Mouse (Mus musculus): ENCODE measurements around the gene Dtx2. TPM values are rescaled to one million over a fixed set of nuclear protein-coding genes. Genes with fewer than 3 reads are reported as not detected.

Dtx2 gene
- polyA plus RNA-seq, 1 experiment, result 75.3 TPM

DNA sequence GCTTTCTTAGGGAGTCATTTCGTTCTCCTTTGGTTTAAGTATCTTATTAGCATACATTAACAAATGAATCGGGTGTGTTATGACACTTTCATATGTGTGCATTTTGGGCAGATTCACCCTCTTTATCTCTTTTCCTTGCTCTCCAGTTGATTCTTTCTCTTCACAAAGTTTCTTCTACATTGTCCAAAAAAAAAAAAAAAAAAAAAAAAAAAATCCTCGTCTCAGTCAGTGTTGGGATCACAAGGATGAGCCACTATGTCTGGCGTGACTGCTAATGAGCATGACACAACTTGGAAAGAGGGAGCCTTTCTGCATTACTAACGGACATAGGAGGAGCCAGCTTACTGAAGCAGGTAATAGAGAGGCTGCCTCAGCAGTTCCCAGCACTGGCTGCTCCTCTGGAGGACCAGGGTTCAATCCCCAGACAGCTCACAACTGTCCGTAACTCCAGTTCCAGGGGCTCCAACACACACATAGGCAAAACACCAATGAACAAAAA is 10.0 kb upstream of the Dtx2 start:
- Histone ChIP-seq H3K4me1 (replicated peaks; ENCODE audit: control insufficient read depth, insufficient read depth, low read length) (no peaks in the 10 kb centered on the region), H3K27me3 (ENCODE audit: control insufficient read depth, insufficient read depth, low read length) (no peaks in the 10 kb centered on the region), H3K4me3 (ENCODE audit: control insufficient read depth, insufficient read depth, low read length) (no peak overlapping the region), H3K27ac (ENCODE audit: control insufficient read depth, insufficient read depth, low read length) (no peak overlapping the region), H3K36me3 (ENCODE audit: control insufficient read depth, insufficient read depth, low read length) (no peaks in the 10 kb centered on the region)
- DNase-seq, result no peak
- TF ChIP-seq POLR2A (IDR thresholded peaks at IDR 0.05; ENCODE audit: control insufficient read depth, extremely low read depth, insufficient read depth, low read length, poor library complexity), result no peak
- WGBS, result 91% methylated on average over 6 of the region's 6 CpGs

DNA sequence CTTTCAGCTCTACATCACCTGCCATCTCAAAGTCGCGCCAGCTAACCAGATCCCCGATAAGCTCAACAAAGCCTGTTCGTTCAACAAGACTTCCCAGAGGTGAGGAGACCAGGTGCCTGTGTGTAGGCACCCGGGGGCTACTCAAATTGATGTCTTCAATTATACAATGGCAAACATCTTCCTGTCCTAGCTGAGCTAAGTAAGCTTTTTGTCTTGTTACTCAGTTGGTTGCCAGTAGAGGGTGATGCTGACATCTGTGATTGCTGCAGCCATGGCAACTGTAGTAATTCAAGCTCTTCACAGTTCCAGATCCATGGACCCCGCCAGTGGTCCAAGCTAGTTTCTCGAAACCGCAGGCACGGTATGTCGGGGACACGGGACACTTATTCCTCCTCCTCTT is 7.4 kb upstream of the Dtx2 start:
- TF ChIP-seq CTCF (IDR thresholded peaks at IDR 0.05; ENCODE audit: borderline replicate concordance, control insufficient read depth, extremely low read depth, insufficient read depth, low read length, poor library complexity), result no peak
- TF ChIP-seq POLR2A (IDR thresholded peaks at IDR 0.05; ENCODE audit: control insufficient read depth, extremely low read depth, insufficient read depth, low read length, poor library complexity), result no peak
- Histone ChIP-seq H3K36me3 (ENCODE audit: control insufficient read depth, insufficient read depth, low read length) (no peaks in the 10 kb centered on the region), H3K27ac (ENCODE audit: control insufficient read depth, insufficient read depth, low read length) (no peak overlapping the region), H3K27me3 (ENCODE audit: control insufficient read depth, insufficient read depth, low read length) (no peaks in the 10 kb centered on the region), H3K4me1 (replicated peaks; ENCODE audit: control insufficient read depth, insufficient read depth, low read length) (peaks cover 8% of the 10 kb centered on the region), H3K4me3 (ENCODE audit: control insufficient read depth, insufficient read depth, low read length) (no peak overlapping the region)
- DNase-seq, result peak; percentile 28
- WGBS, result 57% methylated on average over 11 of the region's 11 CpGs

DNA sequence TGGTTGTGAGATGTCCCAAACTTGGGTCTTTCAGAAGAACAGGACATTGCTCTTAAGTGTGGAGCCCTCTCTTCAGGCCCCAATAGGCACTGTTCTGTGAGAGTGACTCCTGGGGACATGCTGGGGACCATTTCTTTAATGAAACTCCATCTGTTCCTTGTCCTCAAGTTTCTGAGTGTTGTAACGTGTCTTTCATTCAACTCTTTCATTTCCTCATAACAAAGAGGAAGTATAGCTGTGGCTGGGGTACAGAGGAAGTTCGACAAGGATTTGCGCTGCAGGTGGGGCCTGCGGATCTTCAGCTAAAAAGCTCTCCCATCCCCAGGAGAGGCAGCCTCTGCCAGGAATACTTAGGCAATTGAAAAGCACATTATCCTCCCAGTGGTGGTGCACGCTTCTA is 4.0 kb upstream of the Dtx2 start:
- DNase-seq, result peak; percentile 9
- 10% methylated on average over 5 of the region's 5 CpGs for WGBS
- H3K27me3 ChIP-seq (ENCODE audit: control insufficient read depth, insufficient read depth, low read length), result no peaks in the 10 kb centered on the region
- TF ChIP-seq POLR2A (IDR thresholded peaks at IDR 0.05; ENCODE audit: control insufficient read depth, extremely low read depth, insufficient read depth, low read length, poor library complexity) (no peak), CTCF (IDR thresholded peaks at IDR 0.05; ENCODE audit: borderline replicate concordance, control insufficient read depth, extremely low read depth, insufficient read depth, low read length, poor library complexity) (no peak)
- H3K4me3 ChIP-seq (ENCODE audit: control insufficient read depth, insufficient read depth, low read length), result no peak overlapping the region
- H3K27ac ChIP-seq (ENCODE audit: control insufficient read depth, insufficient read depth, low read length), result peak overlapping the region; percentile 64
- no peaks in the 10 kb centered on the region for H3K36me3 ChIP-seq (ENCODE audit: control insufficient read depth, insufficient read depth, low read length)
- peaks cover 10% of the 10 kb centered on the region for H3K4me1 ChIP-seq (replicated peaks; ENCODE audit: control insufficient read depth, insufficient read depth, low read length)

DNA sequence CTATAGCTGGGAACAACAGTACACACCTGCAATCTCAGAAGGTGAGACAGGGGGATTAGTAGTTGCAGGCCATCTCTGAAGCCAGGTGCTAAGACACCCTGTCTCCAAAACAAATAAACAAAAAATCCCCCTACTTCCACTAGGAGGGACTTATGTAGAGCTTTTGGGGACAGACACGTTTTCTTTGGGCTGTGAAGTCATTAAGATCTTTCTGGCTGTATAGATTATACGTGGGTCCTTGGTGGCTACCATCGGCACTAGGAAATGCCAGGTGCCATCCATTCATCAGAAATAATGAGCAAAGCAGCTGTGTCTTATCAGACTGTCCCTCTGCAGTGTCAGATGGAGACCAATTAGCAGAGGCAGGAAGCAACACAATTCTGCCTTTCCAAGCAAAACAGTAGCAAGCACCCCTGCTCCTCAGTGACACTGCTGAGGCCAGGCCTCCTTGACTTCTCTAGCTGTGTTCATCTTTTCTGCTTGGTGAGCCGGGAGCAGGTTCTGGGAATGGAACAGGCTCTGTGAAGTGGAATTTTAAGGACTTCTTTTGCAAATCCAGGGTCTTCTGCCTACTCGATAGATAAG is 1.1 kb upstream of the Dtx2 start:
- Histone ChIP-seq H3K27me3 (ENCODE audit: control insufficient read depth, insufficient read depth, low read length) (no peaks in the 10 kb centered on the region), H3K4me3 (ENCODE audit: control insufficient read depth, insufficient read depth, low read length) (no peak overlapping the region), H3K4me1 (replicated peaks; ENCODE audit: control insufficient read depth, insufficient read depth, low read length) (peaks cover 12% of the 10 kb centered on the region), H3K36me3 (ENCODE audit: control insufficient read depth, insufficient read depth, low read length) (peaks cover 18% of the 10 kb centered on the region), H3K27ac (ENCODE audit: control insufficient read depth, insufficient read depth, low read length) (no peak overlapping the region)
- TF ChIP-seq CTCF (IDR thresholded peaks at IDR 0.05; ENCODE audit: borderline replicate concordance, control insufficient read depth, extremely low read depth, insufficient read depth, low read length, poor library complexity), result no peak
- TF ChIP-seq POLR2A (IDR thresholded peaks at IDR 0.05; ENCODE audit: control insufficient read depth, extremely low read depth, insufficient read depth, low read length, poor library complexity), result no peak
- no peak for DNase-seq
- 92% methylated on average over 5 of the region's 5 CpGs for WGBS

DNA sequence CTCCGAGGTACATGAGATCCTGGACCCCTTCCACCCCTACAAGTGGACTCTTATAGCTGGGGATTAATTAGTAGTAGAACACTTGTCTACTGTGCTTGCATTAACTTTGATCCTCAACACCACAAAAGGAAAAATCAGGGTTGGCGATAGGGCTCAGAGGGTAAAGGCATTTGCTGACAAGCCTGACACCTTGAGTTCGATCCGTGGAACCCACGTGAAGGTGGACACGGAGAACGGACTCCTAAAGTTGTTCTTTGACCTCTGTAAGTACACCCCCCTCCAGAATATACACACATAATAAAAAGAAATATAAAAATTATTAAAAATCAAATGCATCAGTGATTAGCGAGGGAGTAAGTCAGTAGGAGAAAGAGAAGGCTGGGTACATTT is 270 bp upstream of the Dtx2 start:
- H3K27ac ChIP-seq (ENCODE audit: control insufficient read depth, insufficient read depth, low read length), result no peak overlapping the region
- no peak overlapping the region for H3K4me3 ChIP-seq (ENCODE audit: control insufficient read depth, insufficient read depth, low read length)
- TF ChIP-seq POLR2A (IDR thresholded peaks at IDR 0.05; ENCODE audit: control insufficient read depth, extremely low read depth, insufficient read depth, low read length, poor library complexity) (no peak), CTCF (IDR thresholded peaks at IDR 0.05; ENCODE audit: borderline replicate concordance, control insufficient read depth, extremely low read depth, insufficient read depth, low read length, poor library complexity) (no peak)
- DNase-seq, result peak; percentile 11
- WGBS, result 76% methylated on average over 8 of the region's 8 CpGs
- peaks cover 12% of the 10 kb centered on the region for H3K4me1 ChIP-seq (replicated peaks; ENCODE audit: control insufficient read depth, insufficient read depth, low read length)
- H3K36me3 ChIP-seq (ENCODE audit: control insufficient read depth, insufficient read depth, low read length), result peaks cover 22% of the 10 kb centered on the region
- H3K27me3 ChIP-seq (ENCODE audit: control insufficient read depth, insufficient read depth, low read length), result no peaks in the 10 kb centered on the region

DNA sequence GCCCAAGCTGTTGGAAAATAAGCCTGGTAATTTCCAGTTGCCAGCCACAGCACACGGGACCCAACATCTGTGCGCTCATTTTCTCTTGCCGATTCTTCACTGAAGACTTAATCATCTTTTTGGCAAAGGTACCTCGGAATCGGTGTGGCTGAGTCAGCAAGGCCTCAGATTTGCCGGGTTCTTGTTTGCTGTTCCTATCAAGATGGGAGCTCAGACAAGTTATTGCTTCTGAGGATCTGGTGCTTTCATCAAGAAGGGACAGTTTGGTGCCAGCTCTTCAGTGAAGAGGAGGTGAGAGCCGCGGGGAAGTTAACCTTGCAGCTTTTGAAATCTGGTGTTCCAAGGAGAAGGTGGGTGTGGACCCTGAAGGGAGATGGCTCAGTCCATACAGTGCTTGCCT is 1.6 kb downstream of the Dtx2 start:
- DNase-seq, result no peak
- peaks cover 22% of the 10 kb centered on the region for H3K36me3 ChIP-seq (ENCODE audit: control insufficient read depth, insufficient read depth, low read length)
- H3K4me3 ChIP-seq (ENCODE audit: control insufficient read depth, insufficient read depth, low read length), result no peak overlapping the region
- 95% methylated on average over 8 of the region's 8 CpGs for WGBS
- no peak for TF ChIP-seq POLR2A (IDR thresholded peaks at IDR 0.05; ENCODE audit: control insufficient read depth, extremely low read depth, insufficient read depth, low read length, poor library complexity)
- TF ChIP-seq CTCF (IDR thresholded peaks at IDR 0.05; ENCODE audit: borderline replicate concordance, control insufficient read depth, extremely low read depth, insufficient read depth, low read length, poor library complexity), result no peak
- no peaks in the 10 kb centered on the region for H3K27me3 ChIP-seq (ENCODE audit: control insufficient read depth, insufficient read depth, low read length)
- peaks cover 7% of the 10 kb centered on the region; the same call in 1 of the 2 replicates for H3K4me1 ChIP-seq (replicated peaks; ENCODE audit: control insufficient read depth, insufficient read depth, low read length)
- no peak overlapping the region for H3K27ac ChIP-seq (ENCODE audit: control insufficient read depth, insufficient read depth, low read length)

DNA sequence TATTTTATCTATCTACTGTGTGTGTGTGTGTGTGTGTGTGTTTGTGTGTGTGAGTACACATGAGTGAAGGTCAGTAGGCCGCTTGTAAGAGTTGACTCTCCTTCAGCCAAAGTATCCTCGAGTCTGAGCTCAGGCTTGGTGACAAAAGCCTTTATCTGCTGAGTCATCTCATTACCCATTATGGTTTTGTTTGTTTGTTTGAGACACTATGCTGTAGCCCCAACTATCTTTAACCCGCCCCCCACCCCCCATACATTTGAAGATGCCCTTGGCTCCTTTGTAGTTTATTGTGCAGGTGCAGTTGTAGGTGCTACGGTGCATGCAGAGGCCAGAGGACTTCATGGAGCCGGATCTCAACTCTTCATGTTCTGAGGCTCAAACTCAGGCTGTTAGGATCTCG is 6.6 kb downstream of the Dtx2 start:
- TF ChIP-seq POLR2A (IDR thresholded peaks at IDR 0.05; ENCODE audit: control insufficient read depth, extremely low read depth, insufficient read depth, low read length, poor library complexity) (no peak), CTCF (IDR thresholded peaks at IDR 0.05; ENCODE audit: borderline replicate concordance, control insufficient read depth, extremely low read depth, insufficient read depth, low read length, poor library complexity) (no peak)
- no peak overlapping the region; the same call in 1 of the 2 replicates for H3K27ac ChIP-seq (ENCODE audit: control insufficient read depth, insufficient read depth, low read length)
- WGBS, result 89% methylated on average over 6 of the region's 6 CpGs
- H3K4me3 ChIP-seq (ENCODE audit: control insufficient read depth, insufficient read depth, low read length), result no peak overlapping the region
- H3K4me1 ChIP-seq (replicated peaks; ENCODE audit: control insufficient read depth, insufficient read depth, low read length), result peaks cover 26% of the 10 kb centered on the region
- DNase-seq, result no peak
- H3K27me3 ChIP-seq (ENCODE audit: control insufficient read depth, insufficient read depth, low read length), result no peaks in the 10 kb centered on the region
- peaks cover 22% of the 10 kb centered on the region for H3K36me3 ChIP-seq (ENCODE audit: control insufficient read depth, insufficient read depth, low read length)
